11 mouse cellular contexts compared by ENCODE assay signal in genomic region chr10:117637062-117637744, GRCm38 (mm10). TPM values are rescaled to one million over a fixed set of nuclear protein-coding genes. Genes with fewer than 3 reads are reported as not detected.
DNase-seq lines count a peak whose midpoint lies in the region; ATAC-seq and TF ChIP-seq lines count a peak whose summit lies in the region.
"Had no signal": no experiment of that assay in that cellular context is flagged by ENCODE, and none has a peak within 500 bp of the region (broad histone marks: within the 10 kb centered on the region; RNA-seq: fewer than 3 reads in every experiment).

No protein-coding gene starts in this region.

- DNase-seq in embryo, embryonic 10 days (ENCODE audit: low spot score), result peak; percentile 57
- DNase-seq in embryo, embryonic 9.5 days (ENCODE audit: extremely low spot score), result no peak
- peak; percentile 13 for DNase-seq in left cerebral cortex, postnatal 4 days
- no peak for DNase-seq in left cerebral cortex, adult 18-20 months (ENCODE audit: low spot score in 2 of 2)
- peak; percentile 47 for DNase-seq in embryo, embryonic 10.5 days (ENCODE audit: low spot score)
- DNase-seq: cerebellum, adult 2 months; gastrocnemius, postnatal 14 days; kidney, adult 8-10 months had no signal

- no peak overlapping the region for H3K27ac ChIP-seq in midbrain, embryonic 13.5 days

- no peaks in the 10 kb centered on the region for H3K36me3 ChIP-seq in E14TG2a.4 (ENCODE audit: insufficient read depth, low read length)
- H3K36me3 ChIP-seq in midbrain, embryonic 13.5 days, result no peaks in the 10 kb centered on the region

- peaks cover 28% of the 10 kb centered on the region for H3K27me3 ChIP-seq in E14TG2a.4 (ENCODE audit: insufficient read depth, low read length)
- H3K27me3 ChIP-seq in midbrain, embryonic 13.5 days, result peaks cover 4% of the 10 kb centered on the region

- peaks cover 9% of the 10 kb centered on the region for H3K9me3 ChIP-seq in E14TG2a.4 (ENCODE audit: low read length)
- no peaks in the 10 kb centered on the region for H3K9me3 ChIP-seq in midbrain, embryonic 13.5 days

- intact Hi-C loops in left cerebral cortex, postnatal 4 days (cut with DNase I), result no loop called here

- H3K4me1 ChIP-seq in E14TG2a.4 (replicated peaks; ENCODE audit: low read depth, low read length), result peaks cover 25% of the 10 kb centered on the region
- no peaks in the 10 kb centered on the region for H3K4me1 ChIP-seq in midbrain, embryonic 13.5 days (replicated peaks)

- no peak for ATAC-seq in cerebellum, adult (ENCODE audit: insufficient number of reproducible peaks, low FRiP score, low TSS enrichment)
- ATAC-seq in midbrain, embryonic 13.5 days, result no peak

- TF ChIP-seq CTCF in E14TG2a.4 (conservative IDR thresholded peaks at IDR 0.05; ENCODE audit: low read length), result peak; percentile 21; the same call in 1 of the 2 replicates

- no peak overlapping the region for H3K4me2 ChIP-seq in midbrain, embryonic 13.5 days (replicated peaks)

- WGBS in midbrain, embryonic 13.5 days, result 74% methylated on average over 9 of the region's 9 CpGs

- no peak overlapping the region for H3K4me3 ChIP-seq in E14TG2a.4 (replicated peaks; ENCODE audit: low read length)
- H3K4me3 ChIP-seq in midbrain, embryonic 13.5 days (replicated peaks), result no peak overlapping the region

- H3K9ac ChIP-seq in midbrain, embryonic 13.5 days (replicated peaks), result no peak overlapping the region

RNA-seq across cellular contexts. Expression of gene Cpm, which starts 7.9 kb away (rescaled TPM):
- total RNA-seq in left cerebral cortex, postnatal 4 days (2021), result 1 to 10 TPM; 1.7 to 2.5 TPM
- 1 to 10 TPM; 4.2 TPM for total RNA-seq in left cerebral cortex, adult 18-20 months (2021)
- 3.3 and 5.7 TPM in 2 replicates for polyA plus RNA-seq in midbrain, embryonic 13.5 days (2015; fragmentation: Nextera tagmentation; extraction: Ambion mirVana)

Comparison
In these comparisons a context has a peak if more than half of its experiments do, and no peak if none do; other contexts are left out.
1. DNase-seq: peak in embryo, embryonic 10 days (single experiment), left cerebral cortex, postnatal 4 days (single experiment) and embryo, embryonic 10.5 days (single experiment); none in embryo, embryonic 9.5 days (single experiment) and left cerebral cortex, adult 18-20 months (0 of 2).